Mouse (Mus musculus) forebrain, embryonic 14.5 days (tissue): ENCODE measurements around the gene Taf15. TPM values are rescaled to one million over a fixed set of nuclear protein-coding genes. Genes with fewer than 3 reads are reported as not detected.
A peak's percentile ranks its signal among the peaks of the same experiment; 100 is the strongest.

Source experiments
- ATAC-seq: fragments of 200-750 bp; cut with Nextera tagmentation; 2 replicates; pipeline ENCODE4 v1.8.0; 2017; ENCODE audit warnings: mild to moderate bottlenecking, moderate library complexity
- DNase-seq: peaks from one replicate; pipeline ENCODE4 v3.0.0-alpha.2; 2015; ENCODE audit warnings: low spot score
- H3K27ac ChIP-seq: fragments of 300-500 bp; sonication (generic); 2 replicates; pipeline ENCODE4 v1.5.1; 2014; ENCODE audit warnings: low read depth, mild to moderate bottlenecking, control low read depth, low read length, moderate library complexity
- H3K27me3 ChIP-seq: fragments of 300-500 bp; sonication (generic); replicated peaks from 2 replicates; pipeline ENCODE4 v1.6.1; 2014; ENCODE audit warnings: low read length, control low read depth, mixed read lengths; ENCODE audit not compliant: control insufficient read depth, insufficient read depth
- H3K36me3 ChIP-seq: fragments of 300-500 bp; sonication (generic); 2 replicates; pipeline ENCODE4 v1.6.1; 2014; ENCODE audit warnings: low read length, control low read depth; ENCODE audit not compliant: control insufficient read depth, insufficient read depth
- H3K4me1 ChIP-seq: fragments of 300-500 bp; sonication (generic); 2 replicates; pipeline ENCODE4 v1.6.1; 2014; ENCODE audit warnings: antibody characterized with exemption, low read length, control low read depth; ENCODE audit not compliant: control insufficient read depth, insufficient read depth
- H3K4me2 ChIP-seq: fragments of 300-500 bp; sonication (generic); 2 replicates; pipeline ENCODE4 v1.6.1; 2014; ENCODE audit warnings: mild to moderate bottlenecking, control low read depth, low read length
- H3K4me3 ChIP-seq: fragments of 300-500 bp; sonication (generic); 2 replicates; pipeline ENCODE4 v1.5.1; 2014; ENCODE audit warnings: low read depth, low read length, control low read depth
- H3K9ac ChIP-seq: fragments of 300-500 bp; sonication (generic); 2 replicates; pipeline ENCODE4 v1.6.1; 2014; ENCODE audit warnings: mild to moderate bottlenecking, low read length, control low read depth, moderate library complexity
- H3K9me3 ChIP-seq: fragments of 300-500 bp; sonication (generic); replicated peaks from 2 replicates; pipeline ENCODE4 v1.6.1; 2016; ENCODE audit warnings: low read length, control low read depth, mixed read lengths; ENCODE audit not compliant: control insufficient read depth
- WGBS: fragments of 180-500 bp; shearing (Covaris S2); extraction: QIAGEN DNeasy Blood & Tissue Kit; methylation state at CpG from one replicate; pipeline ENCODE4 v1.1.7; 2014; 5-methylcytosine and 5-hydroxymethylcytosine counted together
- polyA plus RNA-seq: library from polyadenylated mRNA; unstranded; fragments of >200 nt; fragmentation: Nextera tagmentation; extraction: Ambion mirVana; gene quantifications from 2 replicates; pipeline ENCODE4 v1.2.1, GENCODE M21; 2014

Gene Taf15
- polyA plus RNA-seq, 1 experiment from 2014 or later: 8.1 TPM

GRCm38 (mm10) chr11:83465976-83466375 lies 6.9 kb upstream of the Taf15 start:
- no peak overlapping the region for H3K4me2 ChIP-seq
- H3K9me3 ChIP-seq: no peaks in the 10 kb centered on the region
- peaks cover 8% of the 10 kb centered on the region; the same call in 1 of the 2 replicates for H3K4me1 ChIP-seq
- H3K36me3 ChIP-seq: no peaks in the 10 kb centered on the region
- H3K4me3 ChIP-seq: no peak overlapping the region
- 18% methylated on average over 2 of the region's 2 CpGs for WGBS
- ATAC-seq: no peak
- H3K27me3 ChIP-seq: peaks cover 16% of the 10 kb centered on the region
- H3K27ac ChIP-seq: no peak overlapping the region
- peak; percentile 59 for DNase-seq
- H3K9ac ChIP-seq: no peak overlapping the region

GRCm38 (mm10) chr11:83467120-83467652 lies 5.7 kb upstream of the Taf15 start:
- Histone ChIP-seq H3K4me3 (no peak overlapping the region), H3K4me1 (peaks cover 8% of the 10 kb centered on the region; the same call in 1 of the 2 replicates), H3K27me3 (peaks cover 16% of the 10 kb centered on the region), H3K9ac (no peak overlapping the region), H3K36me3 (no peaks in the 10 kb centered on the region), H3K9me3 (no peaks in the 10 kb centered on the region), H3K27ac (no peak overlapping the region; the same call in 1 of the 2 replicates), H3K4me2 (no peak overlapping the region)
- ATAC-seq: peak; percentile 64
- peak; percentile 76 for DNase-seq
- 40% methylated on average over 11 of the region's 11 CpGs for WGBS

GRCm38 (mm10) chr11:83468765-83469164 lies 4.1 kb upstream of the Taf15 start:
- WGBS: 94% methylated on average over 3 of the region's 3 CpGs
- ATAC-seq (no peak), DNase-seq (no peak)
- H3K4me2 ChIP-seq: no peak overlapping the region
- no peaks in the 10 kb centered on the region for H3K9me3 ChIP-seq
- no peak overlapping the region for H3K27ac ChIP-seq
- no peaks in the 10 kb centered on the region for H3K36me3 ChIP-seq
- H3K9ac ChIP-seq: no peak overlapping the region
- peaks cover 7% of the 10 kb centered on the region for H3K27me3 ChIP-seq
- peaks cover 8% of the 10 kb centered on the region; the same call in 1 of the 2 replicates for H3K4me1 ChIP-seq
- no peak overlapping the region for H3K4me3 ChIP-seq

GRCm38 (mm10) chr11:83471766-83472165 lies 1.1 kb upstream of the Taf15 start:
- WGBS: 89% methylated on average over 2 of the region's 2 CpGs
- no peak overlapping the region for H3K9ac ChIP-seq

GRCm38 (mm10) chr11:83473235-83474016 lies 540 bp downstream of the Taf15 start:
- 1% methylated on average over 42 of the region's 52 CpGs for WGBS
- peak overlapping the region; percentile 93 for H3K9ac ChIP-seq
- peak overlapping the region; percentile 95 for H3K4me3 ChIP-seq
- peak overlapping the region; percentile 97 for H3K27ac ChIP-seq
- H3K4me1 ChIP-seq: peaks cover 11% of the 10 kb centered on the region
- ATAC-seq (peak; percentile 86), DNase-seq (no peak)
- no peaks in the 10 kb centered on the region for H3K27me3 ChIP-seq
- peaks cover 19% of the 10 kb centered on the region for H3K36me3 ChIP-seq
- peak overlapping the region; percentile 91 for H3K4me2 ChIP-seq
- no peaks in the 10 kb centered on the region for H3K9me3 ChIP-seq

More at GRCm38 (mm10) chr11:83471766-83472165, 1.1 kb upstream of the Taf15 start:
- H3K36me3 ChIP-seq: peaks cover 8% of the 10 kb centered on the region
- H3K4me1 ChIP-seq: peaks cover 17% of the 10 kb centered on the region
- H3K4me3 ChIP-seq: no peak overlapping the region
- no peak overlapping the region for H3K27ac ChIP-seq
- peak overlapping the region; percentile 56; the same call in 1 of the 2 replicates for H3K4me2 ChIP-seq
- DNase-seq (no peak), ATAC-seq (no peak)
- H3K9me3 ChIP-seq: no peaks in the 10 kb centered on the region
- no peaks in the 10 kb centered on the region for H3K27me3 ChIP-seq

GRCm38 (mm10) chr11:83491488-83491887 lies 18.6 kb downstream of the Taf15 start:
- Histone ChIP-seq H3K9ac (no peak overlapping the region), H3K27ac (no peak overlapping the region), H3K9me3 (no peaks in the 10 kb centered on the region), H3K4me1 (0 out of 2 replicates have a peak, but pooled peaks cover 3% of the 10 kb centered on the region), H3K36me3 (peaks cover 28% of the 10 kb centered on the region), H3K4me2 (no peak overlapping the region), H3K4me3 (no peak overlapping the region), H3K27me3 (no peaks in the 10 kb centered on the region)
- WGBS: 96% methylated on average over 4 of the region's 4 CpGs
- ATAC-seq (no peak), DNase-seq (peak; percentile 3)

- Histone ChIP-seq H3K4me1 (0 out of 2 replicates have a peak, but pooled peaks cover 3% of the 10 kb centered on the region), H3K9ac (no peak overlapping the region), H3K9me3 (no peaks in the 10 kb centered on the region), H3K27me3 (no peaks in the 10 kb centered on the region), H3K36me3 (peaks cover 18% of the 10 kb centered on the region), H3K27ac (no peak overlapping the region), H3K4me3 (no peak overlapping the region), H3K4me2 (no peak overlapping the region)
- ATAC-seq: no peak
- WGBS: 52% methylated on average over 2 of the region's 2 CpGs
- peak; percentile 26 for DNase-seq
Observed at GRCm38 (mm10) chr11:83495571-83495970, 22.7 kb downstream of the Taf15 start.

- no peak overlapping the region for H3K4me2 ChIP-seq
- H3K4me3 ChIP-seq: no peak overlapping the region
- H3K4me1 ChIP-seq: no peaks in the 10 kb centered on the region
- DNase-seq (no peak), ATAC-seq (no peak)
- no peak overlapping the region for H3K27ac ChIP-seq
- no peak overlapping the region for H3K9ac ChIP-seq
- H3K27me3 ChIP-seq: no peaks in the 10 kb centered on the region
- WGBS: 88% methylated on average over 5 of the region's 5 CpGs
- H3K36me3 ChIP-seq: peaks cover 74% of the 10 kb centered on the region
- H3K9me3 ChIP-seq: no peaks in the 10 kb centered on the region
Observed at GRCm38 (mm10) chr11:83504308-83504707, 31.4 kb downstream of the Taf15 start.

- no peak overlapping the region for H3K4me3 ChIP-seq
- H3K9me3 ChIP-seq: no peaks in the 10 kb centered on the region
- ATAC-seq: no peak
- no peaks in the 10 kb centered on the region for H3K27me3 ChIP-seq
- H3K4me2 ChIP-seq: no peak overlapping the region
- no peak overlapping the region for H3K27ac ChIP-seq
- no peak for DNase-seq
- no peak overlapping the region for H3K9ac ChIP-seq
- H3K36me3 ChIP-seq: peaks cover 36% of the 10 kb centered on the region
- H3K4me1 ChIP-seq: no peaks in the 10 kb centered on the region
Observed at GRCm38 (mm10) chr11:83509521-83509920, 36.6 kb downstream of the Taf15 start.
